Mouse (Mus musculus): ENCODE results near the gene Gm20388.
A peak's percentile ranks its signal among the peaks of the same experiment; 100 is the strongest.

DNA sequence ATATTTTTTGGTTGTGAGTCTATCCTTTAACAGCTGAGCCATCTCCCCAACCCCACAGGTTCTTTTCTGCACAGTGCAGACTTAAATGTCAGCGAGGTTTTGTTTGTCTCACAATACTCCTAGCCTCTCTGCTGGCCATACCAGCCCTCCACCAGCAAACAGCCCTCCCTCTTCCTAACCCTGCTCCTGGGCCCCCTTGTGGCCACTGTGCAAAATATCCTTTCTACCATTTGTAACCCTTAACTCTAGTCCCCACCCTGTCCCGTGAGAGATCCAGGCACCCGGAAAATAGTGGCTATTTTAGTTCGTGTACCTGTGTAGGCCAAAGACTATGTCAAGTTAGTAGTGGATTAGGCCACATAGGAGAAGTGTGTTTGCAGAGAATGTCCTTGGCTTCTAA lies 3200.0 kb downstream of the Gm20388 start:
- peak; percentile 66 for TF ChIP-seq CTCF (IDR thresholded peaks at IDR 0.05; ENCODE audit: extremely low read depth, insufficient read depth, low read length)
- TF ChIP-seq POLR2A (IDR thresholded peaks at IDR 0.05; ENCODE audit: extremely low read depth, insufficient read depth, low read length): no peak

Measured in cortical plate, adult 2 months (tissue).